Mouse (Mus musculus) spleen, adult 2 months (tissue): ENCODE data around the gene Atg13. TPM values are rescaled to one million over a fixed set of nuclear protein-coding genes. Genes with fewer than 3 reads are reported as not detected.

Source experiments
- DNase-seq, 2 experiments: peaks; one replicate each; pipeline versions ENCODE4 v3.0.0 to v3.0.0-alpha.2; 2012 to 2021; ENCODE audit warnings: low spot score in 2 of 2, low read depth in 1 of 2
- H3K27ac ChIP-seq: fragments of 200-500 bp; 2 replicates; pipeline ENCODE4 v1.5.1; 2012; ENCODE audit warnings: low read length, inconsistent platforms; ENCODE audit not compliant: insufficient read depth
- H3K27me3 ChIP-seq: fragments of 200-500 bp; 2 replicates; pipeline ENCODE4 v1.6.1; 2012; ENCODE audit warnings: mild to moderate bottlenecking, moderate library complexity, low read length, inconsistent platforms; ENCODE audit not compliant: control insufficient read depth, insufficient read depth
- H3K36me3 ChIP-seq: fragments of 200-500 bp; 2 replicates; pipeline ENCODE4 v1.6.1; 2012; ENCODE audit warnings: mild to moderate bottlenecking, low read length, inconsistent platforms; ENCODE audit not compliant: control insufficient read depth, insufficient read depth
- H3K4me1 ChIP-seq: fragments of 200-500 bp; 2 replicates; pipeline ENCODE4 v1.6.1; 2011; ENCODE audit warnings: inconsistent platforms; ENCODE audit not compliant: control insufficient read depth, insufficient read depth, insufficient read length
- H3K4me3 ChIP-seq: fragments of 200-500 bp; 2 replicates; pipeline ENCODE4 v1.5.1; 2011; ENCODE audit warnings: mild to moderate bottlenecking, inconsistent platforms; ENCODE audit not compliant: insufficient read depth, insufficient read length; ENCODE audit errors: extremely low read depth
- CTCF ChIP-seq: fragments of 200-500 bp; IDR thresholded peaks from 2 replicates; pipeline ENCODE4 v1.5.1; 2011; ENCODE audit warnings: mild to moderate bottlenecking, inconsistent platforms; ENCODE audit not compliant: insufficient read depth, insufficient read length, insufficient replicate concordance; ENCODE audit errors: extremely low read depth
- POLR2A ChIP-seq: fragments of 200-500 bp; IDR thresholded peaks from 2 replicates; pipeline ENCODE4 v1.6.1; 2011; ENCODE audit warnings: low read depth, low read length, inconsistent platforms
- WGBS: fragments of 180-500 bp; shearing (Covaris S2); methylation state at CpG from one replicate; pipeline ENCODE4 v1.1.7; 2018; 5-methylcytosine and 5-hydroxymethylcytosine counted together
- polyA plus RNA-seq: library from polyadenylated mRNA; depleted of rRNA; stranded (reverse); fragments of >200 nt; gene quantifications from 2 replicates; pipeline ENCODE4 v1.2.3, GENCODE M21; 2012

Gene Atg13
- polyA plus RNA-seq, 1 experiment, result 16.7 TPM

DNA sequence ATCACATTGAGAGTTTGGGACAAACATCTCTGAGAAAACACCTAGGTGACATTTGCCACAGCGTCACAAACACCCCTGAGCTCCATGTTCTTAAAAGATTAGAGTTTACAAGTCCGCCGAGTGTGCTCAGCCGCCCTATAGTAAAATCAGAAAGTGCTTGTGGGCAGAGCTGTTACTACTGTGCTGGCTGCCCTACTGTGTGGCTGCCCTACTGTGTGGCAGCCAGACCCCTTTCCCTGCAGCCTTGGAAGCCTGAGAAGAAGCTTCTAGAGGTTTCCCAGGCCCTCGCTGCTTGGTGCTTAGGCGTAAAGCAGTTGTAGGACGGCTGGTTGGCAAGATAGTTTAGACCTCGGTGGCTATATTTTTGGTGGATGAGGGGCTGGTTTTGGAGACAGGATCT, 50.7 kb downstream of the Atg13 start:
- Histone ChIP-seq H3K36me3 (peaks cover 54% of the 10 kb centered on the region), H3K4me3 (no peak overlapping the region), H3K27ac (no peak overlapping the region), H3K27me3 (no peaks in the 10 kb centered on the region), H3K4me1 (no peaks in the 10 kb centered on the region)
- TF ChIP-seq CTCF, result no peak
- TF ChIP-seq POLR2A, result no peak
- 96% methylated on average over 8 of the region's 8 CpGs for WGBS
- DNase-seq, result no peak

DNA sequence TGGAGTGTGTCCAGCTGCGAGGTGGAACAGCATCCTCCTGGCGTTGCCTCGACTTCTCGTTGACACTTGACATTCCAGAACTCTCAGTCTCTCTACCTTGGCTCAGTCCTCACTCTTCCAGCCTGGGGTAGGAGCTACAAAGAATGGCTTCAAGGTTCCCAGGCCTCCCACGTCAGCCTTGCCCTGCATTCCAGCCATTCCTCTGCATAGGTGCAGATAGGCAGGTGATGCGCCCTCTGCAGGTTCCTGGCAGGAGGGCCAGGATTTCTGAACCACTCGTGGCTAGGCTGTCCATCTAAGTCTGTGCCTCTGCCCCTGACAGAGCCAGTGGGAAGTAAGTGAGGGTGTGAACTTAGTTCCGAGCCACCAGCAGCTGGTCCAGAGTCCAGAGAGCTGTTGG, 53.6 kb downstream of the Atg13 start:
- DNase-seq, result no peak
- TF ChIP-seq CTCF, result no peak
- TF ChIP-seq POLR2A, result no peak

GRCm38 (mm10) chr2:91655827-91656226, 54.5 kb downstream of the Atg13 start:
- Histone ChIP-seq H3K4me1 (peaks cover 2% of the 10 kb centered on the region; the same call in 1 of the 2 replicates), H3K36me3 (peaks cover 36% of the 10 kb centered on the region), H3K4me3 (no peak overlapping the region), H3K27ac (no peak overlapping the region), H3K27me3 (no peaks in the 10 kb centered on the region)
- 85% methylated on average over 6 of the region's 6 CpGs for WGBS
- TF ChIP-seq CTCF, result no peak
- no peak for TF ChIP-seq POLR2A
- no peak for DNase-seq

More for the DNA sequence above, 53.6 kb downstream of the Atg13 start:
- Histone ChIP-seq H3K27me3 (no peaks in the 10 kb centered on the region), H3K27ac (no peak overlapping the region), H3K36me3 (peaks cover 42% of the 10 kb centered on the region), H3K4me3 (no peak overlapping the region), H3K4me1 (no peaks in the 10 kb centered on the region)
- 88% methylated on average over 8 of the region's 8 CpGs for WGBS

- DNase-seq, result no peak
- 96% methylated on average over 5 of the region's 5 CpGs for WGBS
- Histone ChIP-seq H3K27me3 (no peaks in the 10 kb centered on the region), H3K27ac (no peak overlapping the region), H3K36me3 (peaks cover 36% of the 10 kb centered on the region), H3K4me1 (peaks cover 2% of the 10 kb centered on the region; the same call in 1 of the 2 replicates), H3K4me3 (no peak overlapping the region)
- no peak for TF ChIP-seq POLR2A
- no peak for TF ChIP-seq CTCF
These were observed 55.0 kb downstream of the Atg13 start for GRCm38 (mm10) chr2:91655388-91655787.

- Histone ChIP-seq H3K4me1 (peaks cover 2% of the 10 kb centered on the region; the same call in 1 of the 2 replicates), H3K36me3 (peaks cover 24% of the 10 kb centered on the region)
These were observed 57.5 kb downstream of the Atg13 start for GRCm38 (mm10) chr2:91652863-91653262.

GRCm38 (mm10) chr2:91651458-91652258, 58.7 kb downstream of the Atg13 start:
- peak overlapping the region; percentile 20 for H3K4me3 ChIP-seq
- peaks cover 22% of the 10 kb centered on the region for H3K36me3 ChIP-seq
- H3K27me3 ChIP-seq, result no peaks in the 10 kb centered on the region
- peaks cover 2% of the 10 kb centered on the region; the same call in 1 of the 2 replicates for H3K4me1 ChIP-seq
- no peak for TF ChIP-seq POLR2A
- no peak for TF ChIP-seq CTCF
- WGBS, result 84% methylated on average over 14 of the region's 14 CpGs
- 0 out of 2 replicates have a peak overlapping the region, but pooled peaks have one; percentile 7 for H3K27ac ChIP-seq
- no peak for DNase-seq

More at GRCm38 (mm10) chr2:91652863-91653262, 57.5 kb downstream of the Atg13 start:
- no peak for TF ChIP-seq CTCF
- TF ChIP-seq POLR2A, result no peak
- H3K27me3 ChIP-seq, result no peaks in the 10 kb centered on the region
- H3K27ac ChIP-seq, result no peak overlapping the region
- no peak overlapping the region for H3K4me3 ChIP-seq
- WGBS, result 79% methylated on average over 6 of the region's 6 CpGs
- no peak for DNase-seq
